Mouse (Mus musculus): ENCODE results near the gene Fbxl7.
"Not testable (repeated sequence)": the region's sequence is repeated elsewhere in the genome, so short reads cannot be mapped to it uniquely, and the experiment has no call there.

Gene Fbxl7

GRCm38 (mm10) chr15:26812856-26813255 is 82.5 kb downstream of the Fbxl7 start:
- no peak for DNase-seq (ENCODE audit: low read depth, low spot score)

- no peak for DNase-seq (ENCODE audit: low read depth, low spot score)
Measured at GRCm38 (mm10) chr15:26809569-26809968, 85.8 kb downstream of the Fbxl7 start.

GRCm38 (mm10) chr15:26804046-26804445 is 91.3 kb downstream of the Fbxl7 start:
- DNase-seq (ENCODE audit: low read depth, low spot score), result no peak

DNA sequence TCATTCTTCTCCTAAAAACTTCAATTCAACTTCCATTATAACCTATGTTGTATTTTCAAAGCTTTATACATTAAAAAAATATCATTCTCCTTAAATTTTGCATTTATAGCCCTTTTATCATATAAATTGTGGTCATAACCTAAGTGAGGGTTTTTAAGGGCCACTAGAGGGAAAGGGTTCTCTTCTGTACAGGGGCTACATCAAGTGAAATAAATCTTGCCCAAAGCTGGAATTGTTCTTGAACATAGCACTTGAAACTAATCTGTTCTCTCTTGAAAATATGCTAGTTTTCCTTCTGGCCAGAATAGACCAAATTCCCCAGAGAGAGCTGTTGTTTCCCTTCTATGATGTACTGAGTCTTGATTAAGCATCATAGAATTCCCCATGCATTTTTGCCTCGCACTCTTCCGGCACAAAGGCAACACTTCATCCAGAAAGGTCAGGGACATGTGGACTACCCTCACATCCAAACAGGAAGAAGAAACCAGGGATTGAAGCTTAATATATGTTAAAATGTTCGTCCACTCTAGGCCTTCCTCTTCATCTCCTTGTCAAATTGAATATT is 95.8 kb downstream of the Fbxl7 start:
- no peak for DNase-seq (ENCODE audit: low read depth, low spot score)

- DNase-seq (ENCODE audit: low read depth, low spot score), result peak; percentile 11
Measured at GRCm38 (mm10) chr15:26795937-26796336, 99.4 kb downstream of the Fbxl7 start.

GRCm38 (mm10) chr15:26795518-26795917 is 99.9 kb downstream of the Fbxl7 start:
- DNase-seq (ENCODE audit: low read depth, low spot score), result no peak

DNA sequence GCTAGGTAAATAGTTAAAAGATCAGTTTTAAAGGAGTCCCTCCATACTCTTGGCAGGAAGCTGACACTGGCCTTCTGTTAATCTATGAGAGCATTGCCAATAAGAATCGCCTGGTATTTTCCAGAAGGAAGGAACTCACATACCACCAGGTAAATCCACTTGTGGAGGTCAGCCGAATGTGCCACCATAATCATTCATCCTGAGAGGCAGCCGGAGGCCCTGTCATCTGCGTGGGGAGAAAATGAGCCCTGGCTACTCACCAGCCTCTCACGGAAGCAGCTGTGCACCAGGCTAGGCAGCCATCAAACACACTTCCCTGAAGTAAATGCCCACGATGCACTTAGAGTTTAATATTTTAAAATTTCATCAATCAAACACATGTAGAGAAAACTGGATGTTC is 108.2 kb downstream of the Fbxl7 start:
- no peak for DNase-seq (ENCODE audit: low read depth, low spot score)

DNA sequence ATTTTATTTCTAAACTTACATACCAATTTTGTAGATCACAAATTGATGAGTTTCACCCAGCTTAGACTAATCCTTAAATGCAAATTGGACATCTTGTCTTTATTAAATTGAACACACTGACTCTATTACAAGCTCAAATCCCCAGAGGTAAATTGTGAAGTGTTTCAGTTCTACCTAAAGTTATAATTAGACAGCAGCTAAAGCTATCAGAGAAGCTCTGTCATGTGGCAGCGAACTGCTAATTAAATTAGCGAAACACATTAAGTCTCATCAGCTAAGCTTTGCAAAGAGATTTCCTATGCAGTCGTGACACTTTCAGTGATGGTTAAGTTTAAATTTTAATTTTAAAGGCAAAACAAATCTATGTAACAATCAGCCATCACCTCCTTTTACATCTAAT is 114.8 kb downstream of the Fbxl7 start:
- no peak for DNase-seq (ENCODE audit: low read depth, low spot score)

DNA sequence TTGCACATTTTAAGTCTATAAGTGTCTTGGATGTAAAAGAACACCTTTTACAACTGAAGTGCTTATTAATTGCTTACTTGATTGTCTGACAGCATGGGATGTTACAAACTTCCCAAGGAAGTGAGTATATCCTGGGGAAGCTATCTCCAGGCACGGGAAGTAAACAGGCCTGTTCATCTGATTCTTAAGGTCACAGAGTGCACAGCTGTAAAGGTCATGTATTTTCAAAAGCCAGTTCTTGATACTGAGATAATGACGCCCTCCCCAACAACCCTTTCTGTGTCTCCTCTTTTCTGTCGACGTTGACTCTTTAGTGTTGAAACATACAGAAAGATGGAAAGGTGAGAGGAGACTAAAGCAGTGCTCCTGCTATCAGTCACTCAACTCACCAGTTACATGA is 116.3 kb downstream of the Fbxl7 start:
- DNase-seq (ENCODE audit: low read depth, low spot score), result no peak

DNA sequence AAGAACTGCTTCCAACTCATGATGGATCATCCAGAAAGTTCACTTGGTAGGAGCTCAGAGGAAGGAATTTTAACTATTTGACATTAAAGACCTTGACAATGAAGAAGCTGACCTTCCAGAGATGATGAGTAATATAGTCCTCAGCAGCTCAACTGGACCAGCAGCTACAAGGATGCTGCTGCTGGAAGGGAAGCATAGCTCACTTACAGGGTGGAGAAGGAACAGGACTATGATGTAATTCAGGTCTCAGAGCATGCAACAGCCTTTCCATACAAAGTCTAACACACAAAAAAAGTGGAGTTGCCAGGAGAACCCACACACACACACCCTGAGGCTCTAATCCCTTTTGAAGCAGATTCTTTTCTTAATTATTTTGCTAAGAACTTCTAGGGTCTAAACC is 119.7 kb downstream of the Fbxl7 start:
- DNase-seq (ENCODE audit: low read depth, low spot score), result no peak

- no peak for DNase-seq (ENCODE audit: low read depth, low spot score)
Measured at GRCm38 (mm10) chr15:26774895-26775294, 120.5 kb downstream of the Fbxl7 start.

DNA sequence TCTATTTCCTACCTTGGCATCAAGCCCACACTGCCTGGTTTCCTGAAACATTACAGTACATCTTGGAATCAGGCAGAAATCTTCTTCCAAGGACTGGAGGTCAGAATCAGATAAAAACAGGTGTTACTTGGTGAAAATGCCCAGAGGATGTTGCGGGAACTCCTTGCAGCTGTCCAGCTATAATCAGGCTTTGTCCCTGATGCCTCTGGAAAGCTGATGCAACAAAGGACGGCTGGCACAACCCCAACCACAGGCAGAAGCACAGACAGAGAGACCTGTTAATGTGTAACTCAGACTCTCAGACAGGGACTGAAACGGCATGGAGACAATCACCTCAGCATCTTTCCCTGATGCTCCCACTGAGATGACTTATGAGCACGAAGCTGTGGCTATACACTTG is 133.7 kb downstream of the Fbxl7 start:
- no peak for DNase-seq (ENCODE audit: low read depth, low spot score)

DNA sequence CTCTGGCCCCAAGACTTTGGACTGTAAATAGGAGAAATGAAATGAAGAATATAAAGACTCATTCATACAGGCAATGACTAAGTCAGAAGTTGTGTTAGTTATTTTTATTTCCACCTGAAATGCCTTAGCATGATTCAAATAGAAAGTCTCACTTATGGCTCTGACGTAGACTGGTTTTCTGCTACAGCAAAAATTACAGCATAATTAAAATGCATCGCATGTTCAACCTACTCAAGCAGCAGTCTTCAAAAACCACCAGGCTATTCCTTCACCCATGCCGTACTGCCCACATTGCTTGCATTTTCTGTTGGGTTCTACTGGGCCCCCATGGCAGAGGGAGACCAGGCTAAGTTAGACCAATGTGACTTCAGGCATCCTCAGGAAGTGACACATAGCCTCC is 146.9 kb downstream of the Fbxl7 start:
- no peak for DNase-seq (ENCODE audit: low read depth, low spot score)

GRCm38 (mm10) chr15:26732366-26732765 is 163.0 kb downstream of the Fbxl7 start:
- DNase-seq (ENCODE audit: low read depth, low spot score), result no peak

DNA sequence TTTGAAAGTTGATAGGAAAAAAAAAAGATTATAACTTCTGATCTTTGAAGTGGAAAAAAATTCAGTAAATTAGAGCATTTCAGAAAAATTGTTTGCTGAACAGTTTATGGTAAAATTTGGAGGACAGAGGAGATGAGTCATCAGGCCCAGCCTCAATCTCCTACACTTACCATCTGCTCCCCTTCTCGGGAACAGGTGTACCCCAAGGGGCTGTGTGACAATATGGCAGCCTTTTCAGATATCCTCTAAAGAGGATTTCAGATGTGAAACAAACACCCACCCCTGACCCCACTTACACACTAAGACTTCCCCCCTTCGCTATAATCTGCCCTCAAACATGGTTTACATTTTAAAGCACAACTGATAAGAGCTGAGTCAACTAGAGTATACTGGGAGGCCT is 164.6 kb downstream of the Fbxl7 start:
- DNase-seq (ENCODE audit: low read depth, low spot score), result no peak

GRCm38 (mm10) chr15:26729341-26729740 is 166.0 kb downstream of the Fbxl7 start:
- DNase-seq (ENCODE audit: low read depth, low spot score), result not testable (repeated sequence)

- DNase-seq (ENCODE audit: low read depth, low spot score), result no peak
Measured at GRCm38 (mm10) chr15:26718390-26719036, 176.9 kb downstream of the Fbxl7 start.

DNA sequence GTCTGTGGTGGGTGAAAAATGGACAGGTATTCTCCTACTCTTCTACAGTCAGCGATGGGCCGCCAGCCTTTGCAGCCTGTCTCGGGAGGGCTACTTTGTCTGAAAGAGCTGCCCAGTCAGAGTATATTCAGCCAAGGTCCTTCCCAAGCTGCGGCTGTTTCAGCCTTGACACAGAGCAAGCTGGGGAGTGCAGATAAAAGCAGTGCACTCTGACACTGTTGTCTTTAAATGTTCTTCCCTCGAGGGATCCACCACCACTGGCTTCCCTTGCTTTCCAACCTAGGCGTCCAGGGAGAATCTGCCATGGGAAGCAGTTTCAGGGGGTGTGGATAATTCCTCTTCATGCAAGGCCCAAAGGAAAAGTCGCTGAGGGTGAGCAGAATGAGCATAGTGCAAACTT is 177.4 kb downstream of the Fbxl7 start:
- DNase-seq (ENCODE audit: low read depth, low spot score), result no peak

- DNase-seq (ENCODE audit: low read depth, low spot score), result no peak
Measured at GRCm38 (mm10) chr15:26716181-26716580, 179.2 kb downstream of the Fbxl7 start.

GRCm38 (mm10) chr15:26715635-26716034 is 179.7 kb downstream of the Fbxl7 start:
- DNase-seq (ENCODE audit: low read depth, low spot score), result no peak

DNA sequence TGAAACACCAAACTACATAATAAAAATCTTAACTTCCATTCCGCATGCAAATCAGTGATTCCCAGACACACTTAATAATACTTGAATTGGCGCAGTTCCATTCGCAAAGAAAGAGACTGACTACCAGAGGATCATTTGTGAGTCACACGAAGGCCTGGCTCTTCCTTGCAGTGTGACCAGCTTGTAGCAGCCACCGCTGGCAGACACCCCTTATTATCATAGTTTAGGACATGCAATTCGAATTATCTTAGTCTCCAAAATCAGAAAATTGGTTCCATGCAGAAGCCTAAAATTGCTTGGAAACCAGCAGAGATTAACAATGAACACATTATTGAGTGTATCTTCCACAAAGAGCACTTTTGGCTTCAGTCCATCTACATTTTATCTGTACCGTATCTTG is 183.1 kb downstream of the Fbxl7 start:
- DNase-seq (ENCODE audit: low read depth, low spot score), result no peak

DNA sequence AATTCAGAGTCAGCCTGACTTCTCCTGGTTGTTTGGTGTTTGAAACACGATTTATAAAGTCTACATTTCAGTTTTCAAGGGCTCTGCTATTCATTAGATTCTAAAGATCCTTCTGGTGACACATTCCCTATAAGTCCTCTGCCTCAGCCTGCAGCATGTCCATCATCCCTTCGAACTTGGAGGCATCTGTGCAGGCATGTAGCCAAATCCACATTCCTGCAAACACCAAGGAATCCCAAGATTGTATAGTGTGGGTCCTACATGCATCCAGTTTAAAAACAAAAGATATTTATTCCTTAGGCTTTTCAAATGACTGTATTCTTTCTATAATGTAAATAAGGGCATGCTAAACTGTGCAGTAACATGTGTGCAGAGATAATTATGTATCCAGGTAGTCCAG is 190.4 kb downstream of the Fbxl7 start:
- no peak for DNase-seq (ENCODE audit: low read depth, low spot score)

- DNase-seq (ENCODE audit: low read depth, low spot score), result no peak
Measured at GRCm38 (mm10) chr15:26703156-26703840, 192.1 kb downstream of the Fbxl7 start.

All from retina, postnatal 7 days (tissue).